Mouse (Mus musculus): Measurements from ENCODE around the gene Olfr1162.
"Not testable (repeated sequence)": the region's sequence is repeated elsewhere in the genome, so short reads cannot be mapped to it uniquely, and the experiment has no call there.

Olfr1162 gene

DNA sequence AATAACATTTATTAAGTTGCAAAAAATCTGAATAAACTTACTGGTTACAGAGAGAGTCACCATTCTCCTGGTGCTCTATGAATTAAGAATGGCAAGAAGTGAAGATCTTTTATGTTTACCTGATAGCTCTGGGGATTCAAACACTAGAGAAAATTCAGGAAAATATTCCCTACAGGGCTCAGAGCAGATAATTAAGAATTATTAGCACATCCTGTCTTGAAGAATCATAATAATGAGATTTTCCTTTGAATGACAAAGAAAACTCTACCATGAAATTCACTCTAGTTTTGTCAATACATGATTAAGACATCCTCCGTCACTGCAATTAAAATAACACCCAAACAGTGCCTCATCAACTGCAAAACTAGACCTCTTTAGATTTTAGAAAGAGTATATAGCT, at the start of gene Olfr1162:
TSS of gene Olfr1162 (minus strand) at position 101 of the 400 bp plus-strand sequence.
- no peak for DNase-seq (ENCODE audit: inconsistent ontology term)

DNA sequence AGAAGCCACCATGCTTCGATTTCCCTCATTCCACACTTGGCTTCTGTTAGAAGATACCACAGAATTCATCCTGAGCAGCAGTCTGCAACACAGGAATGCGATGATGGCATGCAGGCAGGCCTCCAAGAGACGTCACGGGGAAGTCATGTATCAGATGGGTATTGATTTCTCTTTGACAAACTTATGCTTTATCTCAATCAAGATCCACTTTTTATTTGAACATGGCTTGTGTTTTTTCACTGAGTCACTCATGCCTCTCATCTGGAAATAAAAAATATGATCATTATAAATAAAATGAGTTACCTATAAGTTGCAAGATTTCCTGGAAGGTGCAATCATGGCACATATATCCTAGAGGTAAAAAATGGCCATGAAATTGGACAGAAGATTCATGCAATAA, 42.9 kb upstream of the Olfr1162 start, which contains the start of gene Olfr1164:
TSS of gene Olfr1164 (minus strand) at position 101 of the 400 bp plus-strand sequence.
- peak; percentile 12 for DNase-seq (ENCODE audit: inconsistent ontology term)

DNA sequence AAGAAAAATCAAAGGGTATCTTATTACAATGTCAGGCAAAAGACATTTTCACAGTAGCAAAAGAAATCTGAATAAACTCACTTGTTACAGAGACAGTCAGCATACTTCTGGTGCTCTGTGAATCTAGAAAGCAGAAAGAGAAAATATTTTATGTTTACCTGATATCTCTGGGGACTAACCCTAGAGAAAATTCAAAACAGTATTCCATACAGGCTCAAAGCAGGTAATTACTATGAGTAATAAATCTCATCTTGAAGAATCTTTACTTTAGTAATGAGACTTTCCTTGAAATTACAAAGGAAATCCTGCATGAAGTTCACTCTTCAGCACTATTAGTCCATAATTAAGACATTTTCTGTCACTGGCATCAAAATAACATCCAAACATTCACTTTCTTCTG, 20.8 kb upstream of the Olfr1162 start, which contains the start of gene Olfr1163:
TSS of gene Olfr1163 (minus strand) at position 101 of the 400 bp plus-strand sequence.
- no peak for DNase-seq (ENCODE audit: inconsistent ontology term)

DNA sequence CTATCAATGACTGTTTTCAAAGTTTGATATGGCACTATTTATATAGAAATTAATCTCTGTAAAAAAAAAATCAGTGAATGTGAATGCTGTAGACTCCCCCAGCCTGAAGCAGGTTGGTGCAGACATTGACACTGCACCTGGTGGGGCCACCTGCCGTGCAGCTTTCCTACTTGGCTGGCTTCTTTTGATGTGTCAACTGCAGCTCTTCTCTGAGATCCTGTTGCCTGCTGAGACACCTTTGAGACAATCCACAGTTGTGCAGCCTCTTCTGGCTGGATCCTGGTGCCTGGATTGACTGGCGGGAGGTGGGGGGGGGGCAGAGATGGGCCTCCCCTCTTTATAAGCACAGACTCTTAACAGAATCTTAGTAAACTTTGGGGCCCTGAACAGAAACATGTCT, 12.7 kb upstream of the Olfr1162 start:
- no peak for DNase-seq (ENCODE audit: inconsistent ontology term)

DNA sequence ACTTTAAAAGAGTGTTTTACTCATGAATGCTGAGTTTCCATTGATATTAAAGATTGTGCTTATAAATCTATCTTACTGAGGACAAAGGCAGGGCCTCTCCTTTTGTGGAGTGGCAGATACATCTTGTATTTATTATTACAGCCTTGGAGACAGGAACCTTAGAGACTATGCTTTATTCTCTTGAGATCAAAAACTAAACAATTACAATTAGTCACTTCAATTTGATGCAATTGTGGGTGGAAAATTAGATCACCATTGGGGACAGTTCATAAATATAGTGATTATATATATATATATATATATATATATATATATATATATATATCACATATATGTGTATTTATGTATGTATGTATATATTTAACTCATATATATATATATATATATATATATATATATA, 13.3 kb downstream of the Olfr1162 start, which contains the start of gene Olfr73:
TSS of gene Olfr73 (minus strand) at position 101 of the 400 bp plus-strand sequence.
- DNase-seq (ENCODE audit: inconsistent ontology term): no peak

DNA sequence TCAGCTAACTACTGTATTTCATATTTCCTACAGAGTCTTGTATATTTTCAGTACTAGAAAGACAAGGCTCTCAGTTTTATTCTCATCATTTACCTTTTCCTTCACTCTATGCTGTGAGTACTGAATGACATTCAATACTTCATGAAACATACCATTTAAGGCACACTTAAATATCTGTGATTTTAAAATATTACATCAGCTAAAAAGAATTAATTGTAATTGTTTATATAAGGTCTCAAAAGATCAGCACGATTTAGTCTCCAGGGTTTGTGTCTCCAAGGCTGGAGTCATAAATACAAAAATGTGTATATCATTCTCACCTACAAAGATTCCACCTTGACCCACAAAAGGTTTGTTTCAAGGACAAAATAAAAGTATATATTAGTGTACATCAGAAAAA, 28.5 kb downstream of the Olfr1162 start, which contains the start of gene Olfr1161:
TSS of gene Olfr1161 (plus strand) at position 301 of the 400 bp plus-strand sequence.
- not testable (repeated sequence) for DNase-seq (ENCODE audit: inconsistent ontology term)

DNA sequence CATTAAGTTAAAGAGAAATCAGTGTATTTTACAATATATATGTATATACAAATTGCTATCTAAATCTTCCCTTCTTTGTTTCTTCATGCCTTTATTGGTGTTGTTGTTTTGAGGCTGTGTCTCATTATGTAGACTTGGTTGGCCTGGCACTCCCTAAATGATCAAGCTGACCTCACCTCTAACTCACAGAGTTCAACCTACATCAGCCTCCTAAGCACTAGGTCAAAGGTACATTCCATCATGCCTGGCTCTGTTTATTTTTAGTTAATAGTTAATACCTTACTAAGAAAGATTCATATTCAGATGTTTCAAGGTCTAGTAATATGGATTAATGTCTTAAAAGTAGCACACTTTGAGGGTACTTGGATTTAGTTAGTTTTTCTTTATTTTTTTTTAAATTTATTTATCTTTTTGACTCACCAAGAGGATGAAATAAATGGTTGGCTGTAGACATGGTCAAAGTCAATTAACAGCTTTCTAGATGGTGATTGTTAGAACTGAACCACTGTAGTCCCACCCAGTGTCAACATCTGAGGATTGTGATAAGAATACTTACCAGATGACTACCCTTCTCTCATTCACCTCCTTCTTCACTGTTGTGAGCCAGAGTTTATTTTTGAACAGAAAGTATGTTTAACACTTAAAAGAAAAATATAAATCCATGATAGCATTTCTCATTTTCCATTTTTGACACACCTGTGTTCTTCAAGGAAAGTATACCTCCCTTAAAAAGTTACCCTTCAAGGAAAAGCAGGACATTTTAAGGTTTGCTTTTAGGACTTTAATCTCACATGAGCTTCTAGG, 43.2 kb downstream of the Olfr1162 start, which contains the start of gene Olfr1160:
TSS of gene Olfr1160 (minus strand) at position 754 of the 804 bp plus-strand sequence.
- no peak for DNase-seq (ENCODE audit: inconsistent ontology term)
